Comparison of ENCODE assay signal across 8 mouse cellular contexts in the genomic region with DNA sequence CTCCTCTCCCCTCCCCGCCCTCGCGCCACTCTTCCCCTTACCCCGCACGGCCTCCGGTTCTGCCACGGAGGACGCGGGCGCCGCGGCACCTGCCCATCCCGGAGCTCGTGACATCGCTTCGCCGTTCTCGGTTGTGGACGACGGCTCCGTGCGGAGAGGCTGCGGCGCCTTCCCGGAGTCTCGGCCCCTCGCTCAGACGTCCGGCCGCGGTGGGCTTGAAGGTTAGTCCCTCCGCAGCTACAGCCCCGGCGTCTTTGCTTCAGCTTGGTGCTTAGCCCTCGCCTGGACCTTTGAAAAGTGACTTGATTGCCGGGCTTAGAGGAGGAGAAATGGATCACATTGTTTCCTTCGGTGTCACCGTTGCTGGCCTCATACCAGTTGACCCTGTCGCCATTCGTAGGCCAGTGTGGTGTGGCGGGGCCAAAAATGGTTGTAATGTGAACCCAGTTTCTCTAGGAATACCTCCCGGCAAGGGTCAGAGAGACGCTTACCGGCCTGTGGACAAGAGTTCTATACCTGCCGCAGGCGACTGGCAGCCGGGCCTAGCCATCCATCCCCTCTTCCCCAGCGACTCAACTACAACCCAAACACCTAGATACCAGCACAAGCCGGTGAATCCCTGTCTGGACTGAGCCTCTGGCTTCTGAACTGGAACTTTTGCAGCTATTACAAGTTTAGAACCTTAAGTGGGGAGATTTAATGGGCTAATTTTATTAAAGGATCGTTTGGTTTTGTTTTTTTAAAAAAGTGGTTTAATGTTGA. TPM values are rescaled to one million over a fixed set of nuclear protein-coding genes. Genes with fewer than 3 reads are reported as not detected.
DNase-seq lines count a peak whose midpoint lies in the region; ATAC-seq and TF ChIP-seq lines count a peak whose summit lies in the region.

No protein-coding gene starts in this region.

- H3K4me3 ChIP-seq in bone marrow, adult 2 months (replicated peaks; ENCODE audit: control insufficient read depth, low read depth, low read length), result peak overlapping the region; percentile 85
- H3K4me3 ChIP-seq in forebrain, embryonic 13.5 days, result peak overlapping the region; percentile 92
- H3K4me3 ChIP-seq in intestine, embryonic 14.5 days (ENCODE audit: low read depth, low read length), result peak overlapping the region; percentile 83
- H3K4me3 ChIP-seq in stomach, embryonic 15.5 days (replicated peaks), result peak overlapping the region; percentile 76

- peak; percentile 52; the same call in 1 of the 2 replicates for TF ChIP-seq POLR2A in bone marrow, adult 2 months (IDR thresholded peaks at IDR 0.05; ENCODE audit: borderline replicate concordance, control insufficient read depth, low read depth, low read length)

- ATAC-seq in forebrain, embryonic 13.5 days, result peak; percentile 28; the same call in 1 of the 2 replicates
- ATAC-seq in intestine, embryonic 14.5 days (replicated peaks; ENCODE audit: low FRiP score, low TSS enrichment, low read depth), result no peak; the same call in 1 of the 2 replicates
- peak; percentile 0; the same call in 1 of the 2 replicates for ATAC-seq in stomach, embryonic 15.5 days (ENCODE audit: insufficient read depth, low FRiP score, low read depth)

- H3K4me1 ChIP-seq in bone marrow, adult 2 months (ENCODE audit: control insufficient read depth, insufficient read depth, low read length), result no peaks in the 10 kb centered on the region; the same call in 1 of the 2 replicates
- peaks cover 23% of the 10 kb centered on the region for H3K4me1 ChIP-seq in forebrain, embryonic 13.5 days
- peaks cover 11% of the 10 kb centered on the region for H3K4me1 ChIP-seq in intestine, embryonic 14.5 days (replicated peaks; ENCODE audit: control insufficient read depth, insufficient read depth, low read length)
- peaks cover 14% of the 10 kb centered on the region for H3K4me1 ChIP-seq in stomach, embryonic 15.5 days

- H3K9me3 ChIP-seq in forebrain, embryonic 13.5 days (replicated peaks), result no peaks in the 10 kb centered on the region; the same call in 1 of the 2 replicates
- H3K9me3 ChIP-seq in intestine, embryonic 14.5 days (ENCODE audit: control insufficient read depth, low read length), result no peaks in the 10 kb centered on the region
- no peaks in the 10 kb centered on the region for H3K9me3 ChIP-seq in stomach, embryonic 15.5 days

- peak; percentile 41 for DNase-seq in retina, embryonic 14.5 days (ENCODE audit: low spot score)
- no peak for DNase-seq in retina, postnatal 1 day
- peak; percentile 80 for DNase-seq in intestine, embryonic 14.5 days (ENCODE audit: low spot score)
- peak; percentile 27 for DNase-seq in lung, postnatal 36 days
- DNase-seq in ovary, postnatal 36 days (ENCODE audit: low spot score), result no peak

- peak overlapping the region; percentile 81 for H3K4me2 ChIP-seq in forebrain, embryonic 13.5 days
- peak overlapping the region; percentile 72 for H3K4me2 ChIP-seq in intestine, embryonic 14.5 days (ENCODE audit: low read length)
- H3K4me2 ChIP-seq in stomach, embryonic 15.5 days, result peak overlapping the region; percentile 59

- peak overlapping the region; percentile 98 for H3K9ac ChIP-seq in forebrain, embryonic 13.5 days
- H3K9ac ChIP-seq in intestine, embryonic 14.5 days (ENCODE audit: low read length), result peak overlapping the region; percentile 96
- H3K9ac ChIP-seq in stomach, embryonic 15.5 days, result peak overlapping the region; percentile 91

- no peak for TF ChIP-seq CTCF in bone marrow, adult 2 months (IDR thresholded peaks at IDR 0.05; ENCODE audit: control insufficient read depth, insufficient read depth, low read length)

- no peaks in the 10 kb centered on the region for H3K27me3 ChIP-seq in forebrain, embryonic 13.5 days
- no peaks in the 10 kb centered on the region for H3K27me3 ChIP-seq in intestine, embryonic 14.5 days (replicated peaks; ENCODE audit: control insufficient read depth, insufficient read depth, low read length)
- no peaks in the 10 kb centered on the region for H3K27me3 ChIP-seq in stomach, embryonic 15.5 days (replicated peaks)

- WGBS in bone marrow, adult 2 months, result under 1% methylated on average over 50 of the region's 50 CpGs
- WGBS in forebrain, embryonic 13.5 days, result under 1% methylated on average over 50 of the region's 50 CpGs
- WGBS in intestine, embryonic 14.5 days, result under 1% methylated on average over 50 of the region's 50 CpGs
- WGBS in stomach, embryonic 15.5 days, result under 1% methylated on average over 50 of the region's 50 CpGs

- peak overlapping the region; percentile 99 for H3K27ac ChIP-seq in bone marrow, adult 2 months (ENCODE audit: control insufficient read depth, insufficient read depth, low read depth, low read length, poor library complexity)
- peak overlapping the region; percentile 98 for H3K27ac ChIP-seq in forebrain, embryonic 13.5 days
- H3K27ac ChIP-seq in intestine, embryonic 14.5 days (ENCODE audit: low read depth), result peak overlapping the region; percentile 95
- H3K27ac ChIP-seq in stomach, embryonic 15.5 days, result peak overlapping the region; percentile 97

- H3K36me3 ChIP-seq in forebrain, embryonic 13.5 days (ENCODE audit: poor library complexity, severe bottlenecking), result peaks cover 70% of the 10 kb centered on the region
- H3K36me3 ChIP-seq in intestine, embryonic 14.5 days (ENCODE audit: control insufficient read depth, insufficient read depth, low read length), result peaks cover 54% of the 10 kb centered on the region
- H3K36me3 ChIP-seq in stomach, embryonic 15.5 days, result peaks cover 46% of the 10 kb centered on the region

RNA-seq across cellular contexts. Expression of a gene that starts 1.0 kb away (rescaled TPM):
- polyA plus RNA-seq in bone marrow, adult 2 months (2011; ENCODE audit: insufficient read depth, insufficient read length, low replicate concordance, missing spikeins), result 184 and 201 TPM in 2 replicates
- polyA plus RNA-seq in forebrain, embryonic 13.5 days (2015; fragmentation: Nextera tagmentation; extraction: Ambion mirVana), result 393 TPM in 2 replicates
- polyA plus RNA-seq in intestine, embryonic 14.5 days (2014; fragmentation: Nextera tagmentation; extraction: Ambion mirVana), result 302 and 311 TPM in 2 replicates
- polyA plus RNA-seq in stomach, embryonic 15.5 days (2015; fragmentation: Nextera tagmentation; extraction: Ambion mirVana), result 260 and 267 TPM in 2 replicates

RNA-seq across cellular contexts. Expression of a gene that starts 8.5 kb away (rescaled TPM):
- polyA plus RNA-seq in bone marrow, adult 2 months (2011; ENCODE audit: insufficient read depth, insufficient read length, low replicate concordance, missing spikeins), result 824 and 950 TPM in 2 replicates
- polyA plus RNA-seq in forebrain, embryonic 13.5 days (2015; fragmentation: Nextera tagmentation; extraction: Ambion mirVana), result 91.6 and 92.2 TPM in 2 replicates
- 122 and 128 TPM in 2 replicates for polyA plus RNA-seq in intestine, embryonic 14.5 days (2014; fragmentation: Nextera tagmentation; extraction: Ambion mirVana)
- 155 and 202 TPM in 2 replicates for polyA plus RNA-seq in stomach, embryonic 15.5 days (2015; fragmentation: Nextera tagmentation; extraction: Ambion mirVana)

RNA-seq across cellular contexts. Expression of a gene that starts 9.7 kb away (rescaled TPM):
- polyA plus RNA-seq in bone marrow, adult 2 months (2011; ENCODE audit: insufficient read depth, insufficient read length, low replicate concordance, missing spikeins), result 11.2 and 30.7 TPM in 2 replicates
- 36.8 and 40.1 TPM in 2 replicates for polyA plus RNA-seq in forebrain, embryonic 13.5 days (2015; fragmentation: Nextera tagmentation; extraction: Ambion mirVana)
- polyA plus RNA-seq in intestine, embryonic 14.5 days (2014; fragmentation: Nextera tagmentation; extraction: Ambion mirVana), result 45.4 and 46.2 TPM in 2 replicates
- 33.2 and 33.5 TPM in 2 replicates for polyA plus RNA-seq in stomach, embryonic 15.5 days (2015; fragmentation: Nextera tagmentation; extraction: Ambion mirVana)

RNA-seq across cellular contexts. Expression of a gene that starts 15.4 kb away (rescaled TPM):
- polyA plus RNA-seq in bone marrow, adult 2 months (2011; ENCODE audit: insufficient read depth, insufficient read length, low replicate concordance, missing spikeins), result 14.6 and 17.5 TPM in 2 replicates
- polyA plus RNA-seq in forebrain, embryonic 13.5 days (2015; fragmentation: Nextera tagmentation; extraction: Ambion mirVana), result 14.0 and 19.6 TPM in 2 replicates
- 5.7 and 5.8 TPM in 2 replicates for polyA plus RNA-seq in intestine, embryonic 14.5 days (2014; fragmentation: Nextera tagmentation; extraction: Ambion mirVana)
- 7.9 and 10.1 TPM in 2 replicates for polyA plus RNA-seq in stomach, embryonic 15.5 days (2015; fragmentation: Nextera tagmentation; extraction: Ambion mirVana)

RNA-seq across cellular contexts. Expression of a gene that starts 26.0 kb away (rescaled TPM):
- 17.2 and 29.6 TPM in 2 replicates for polyA plus RNA-seq in bone marrow, adult 2 months (2011; ENCODE audit: insufficient read depth, insufficient read length, low replicate concordance, missing spikeins)
- 34.9 and 37.9 TPM in 2 replicates for polyA plus RNA-seq in forebrain, embryonic 13.5 days (2015; fragmentation: Nextera tagmentation; extraction: Ambion mirVana)
- polyA plus RNA-seq in intestine, embryonic 14.5 days (2014; fragmentation: Nextera tagmentation; extraction: Ambion mirVana), result 25.3 and 29.5 TPM in 2 replicates
- polyA plus RNA-seq in stomach, embryonic 15.5 days (2015; fragmentation: Nextera tagmentation; extraction: Ambion mirVana), result 25.8 and 26.4 TPM in 2 replicates

Comparison
In these comparisons a context has a peak if more than half of its experiments do, and no peak if none do; other contexts are left out.
1. DNase-seq: peak in retina, embryonic 14.5 days (single experiment), intestine, embryonic 14.5 days (single experiment) and lung, postnatal 36 days (single experiment); none in retina, postnatal 1 day (single experiment) and ovary, postnatal 36 days (single experiment).
2. Peak in every context shown above with its lines, with median percentiles within 50 percentile points of each other: H3K27ac ChIP-seq, H3K4me3 ChIP-seq, H3K4me2 ChIP-seq and H3K9ac ChIP-seq.